Mouse (Mus musculus) intestine, embryonic 15.5 days (tissue): Measurements from ENCODE around the gene Alyref. TPM values are rescaled to one million over a fixed set of nuclear protein-coding genes. Genes with fewer than 3 reads are reported as not detected.
"Not testable (repeated sequence)": the region's sequence is repeated elsewhere in the genome, so short reads cannot be mapped to it uniquely, and the experiment has no call there.

ENCODE experiments used
- ATAC-seq: fragments of 200-750 bp; cut with Nextera tagmentation; 2 replicates; pipeline ENCODE4 v1.8.0; 2017; ENCODE audit warnings: moderate TSS enrichment, moderate library complexity
- H3K27ac ChIP-seq: fragments of 300-500 bp; sonication (generic); 2 replicates; pipeline ENCODE4 v1.5.1; 2015; ENCODE audit warnings: mild to moderate bottlenecking, inconsistent platforms
- H3K27me3 ChIP-seq: fragments of 300-500 bp; sonication (generic); replicated peaks from 2 replicates; pipeline ENCODE4 v1.6.1; 2015; ENCODE audit warnings: inconsistent platforms
- H3K36me3 ChIP-seq: fragments of 300-500 bp; sonication (generic); 2 replicates; pipeline ENCODE4 v1.6.1; 2015; ENCODE audit warnings: inconsistent platforms
- H3K4me1 ChIP-seq: fragments of 300-500 bp; sonication (generic); replicated peaks from 2 replicates; pipeline ENCODE4 v1.6.1; 2015; ENCODE audit warnings: inconsistent platforms
- H3K4me2 ChIP-seq: fragments of 300-500 bp; sonication (generic); replicated peaks from 2 replicates; pipeline ENCODE4 v1.6.1; 2015; ENCODE audit warnings: mild to moderate bottlenecking, inconsistent platforms
- H3K4me3 ChIP-seq: fragments of 300-500 bp; sonication (generic); replicated peaks from 2 replicates; pipeline ENCODE4 v1.5.1; 2015; ENCODE audit warnings: inconsistent platforms
- H3K9ac ChIP-seq: fragments of 300-500 bp; sonication (generic); 2 replicates; pipeline ENCODE4 v1.6.1; 2015; ENCODE audit warnings: inconsistent platforms
- H3K9me3 ChIP-seq: fragments of 300-500 bp; sonication (generic); 2 replicates; pipeline ENCODE4 v1.6.1; 2016; ENCODE audit warnings: inconsistent platforms
- WGBS: fragments of 180-500 bp; shearing (Covaris S2); methylation state at CpG from one replicate; pipeline ENCODE4 v1.1.7; 2015; 5-methylcytosine and 5-hydroxymethylcytosine counted together
- polyA plus RNA-seq: library from polyadenylated mRNA; unstranded; fragments of >200 nt; fragmentation: Nextera tagmentation; extraction: Ambion mirVana; gene quantifications from 2 replicates; pipeline ENCODE4 v1.2.1, GENCODE M21; 2015

The Alyref gene
- polyA plus RNA-seq, 1 experiment from 2014 or later, result 459 TPM

DNA sequence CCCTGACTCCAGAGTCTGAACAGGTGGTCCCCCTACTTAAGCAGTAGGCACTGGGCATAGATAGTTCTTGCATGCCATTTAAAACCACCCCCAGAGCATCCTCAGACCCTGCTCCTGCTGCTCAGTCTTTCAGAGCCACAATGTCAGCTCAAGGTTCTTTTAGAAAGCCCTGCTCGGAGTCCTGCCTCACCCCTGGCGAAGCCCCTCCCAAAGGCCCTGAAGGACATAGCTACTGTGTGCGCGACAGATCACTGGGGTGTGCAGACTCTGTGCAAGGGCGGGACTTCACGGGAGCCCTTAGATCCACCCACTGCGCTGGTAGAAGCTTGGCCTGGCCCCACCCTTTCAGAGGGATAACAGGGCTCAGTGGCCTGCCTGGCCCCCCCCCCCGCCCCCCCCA lies 11.1 kb upstream of the Alyref start:
- H3K4me2 ChIP-seq, result peak overlapping the region; percentile 79
- WGBS, result 35% methylated on average over 8 of the region's 8 CpGs
- H3K36me3 ChIP-seq, result peaks cover 38% of the 10 kb centered on the region
- H3K4me3 ChIP-seq, result peak overlapping the region; percentile 34; the same call in 1 of the 2 replicates
- H3K9me3 ChIP-seq, result no peaks in the 10 kb centered on the region
- H3K27ac ChIP-seq, result no peak overlapping the region
- peak overlapping the region; percentile 54; the same call in 1 of the 2 replicates for H3K9ac ChIP-seq
- no peaks in the 10 kb centered on the region for H3K27me3 ChIP-seq
- peaks cover 24% of the 10 kb centered on the region for H3K4me1 ChIP-seq
- peak; percentile 79 for ATAC-seq

DNA sequence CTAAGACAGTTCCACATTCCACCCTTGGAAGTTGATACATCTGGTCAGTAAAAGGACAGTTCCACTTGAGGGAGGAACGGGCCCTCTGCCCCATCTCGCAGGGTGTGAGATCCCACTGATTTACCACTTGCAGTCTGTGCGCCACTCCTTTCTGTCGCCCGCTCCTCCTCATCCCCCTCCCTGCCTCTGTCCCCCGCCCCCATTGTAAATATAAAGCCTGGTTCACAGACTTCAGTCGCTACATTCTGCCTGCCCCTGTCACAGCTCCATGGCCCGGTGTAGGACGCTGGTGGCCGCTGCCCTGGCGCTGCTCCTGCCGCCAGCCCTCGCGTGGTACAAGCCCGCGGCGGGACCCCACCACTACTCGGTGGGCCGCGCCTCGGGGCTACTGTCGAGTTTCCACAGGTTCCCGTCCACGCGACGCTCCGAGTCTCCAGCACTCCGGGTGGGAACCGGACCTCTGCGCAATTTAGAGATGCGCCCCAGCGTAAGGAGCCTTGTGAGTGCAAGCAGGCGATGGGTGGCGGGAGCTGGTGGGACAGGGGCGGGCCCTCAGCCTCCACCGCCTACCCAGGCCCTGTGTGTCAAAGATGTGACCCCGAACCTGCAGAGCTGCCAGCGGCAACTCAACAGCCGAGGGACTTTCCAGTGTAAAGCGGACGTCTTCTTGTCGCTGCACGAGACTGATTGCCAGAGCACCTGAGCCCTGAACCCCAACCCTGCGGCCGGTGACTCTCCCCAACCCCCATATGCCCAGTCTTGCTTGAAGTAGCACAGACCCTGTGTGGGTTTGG lies 10.3 kb upstream of the Alyref start, which contains the start of gene Npb:
Gene Npb (plus strand): TSS at position 237 of the 794 bp plus-strand sequence.
- ATAC-seq, result peak; percentile 42
- Histone ChIP-seq H3K4me3 (peak within 1 kb of the TSS; percentile 34), H3K4me2 (peak within 1 kb of the TSS; percentile 79), H3K27ac (0 out of 2 replicates have a peak within 1 kb of the TSS, but pooled peaks have one; percentile 22), H3K4me1 (peaks cover 21% of the 10 kb centered on the region), H3K36me3 (peaks cover 33% of the 10 kb centered on the region), H3K9me3 (no peaks in the 10 kb centered on the region), H3K27me3 (no peaks in the 10 kb centered on the region), H3K9ac (peak within 1 kb of the TSS; percentile 54)
- 5% methylated on average over 45 of the region's 45 CpGs for WGBS

DNA sequence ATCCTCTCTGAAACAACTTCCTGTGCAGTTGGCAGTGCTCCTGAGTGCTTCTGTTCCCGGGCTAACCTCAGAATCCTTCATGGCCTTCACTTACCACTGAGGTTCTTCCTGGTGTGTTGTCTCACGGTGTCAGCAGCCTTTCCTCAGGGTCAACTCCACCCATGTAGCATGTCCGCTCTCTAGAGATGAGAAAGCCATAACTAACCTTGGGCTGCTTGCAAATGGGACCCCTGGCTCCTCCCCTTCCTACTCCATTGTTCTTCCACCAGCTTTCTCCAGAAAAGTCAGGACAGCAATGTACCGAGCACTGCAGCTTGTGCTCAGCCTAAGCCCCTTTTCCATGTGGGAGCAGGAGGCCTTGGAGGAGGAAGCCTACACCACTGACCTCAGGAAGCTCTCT lies 8.6 kb upstream of the Alyref start:
- Histone ChIP-seq H3K36me3 (peaks cover 17% of the 10 kb centered on the region), H3K27ac (no peak overlapping the region), H3K9ac (no peak overlapping the region)

DNA sequence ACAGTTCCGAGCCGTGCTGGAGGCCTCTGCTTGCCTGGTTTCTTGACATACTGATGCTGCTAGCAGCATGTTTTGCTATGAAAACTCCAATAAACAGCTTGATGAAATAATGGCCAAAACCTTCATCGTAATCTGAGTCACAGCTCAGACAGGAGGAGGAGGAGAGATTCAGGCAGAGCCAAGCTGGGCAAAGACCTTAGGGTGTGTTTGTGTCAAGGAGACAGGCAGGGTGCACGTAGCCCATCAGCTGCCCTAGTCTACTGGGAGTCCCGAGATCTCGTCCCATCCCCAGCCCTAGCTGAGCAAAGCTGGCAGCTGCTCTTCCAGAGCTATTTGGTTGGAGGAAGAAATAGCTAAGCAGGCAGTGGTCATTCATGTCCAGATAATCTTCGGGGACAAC lies 7.5 kb upstream of the Alyref start:
- no peaks in the 10 kb centered on the region for H3K9me3 ChIP-seq
- no peak overlapping the region for H3K9ac ChIP-seq
- H3K27ac ChIP-seq, result no peak overlapping the region
- H3K4me2 ChIP-seq, result no peak overlapping the region
- no peaks in the 10 kb centered on the region for H3K27me3 ChIP-seq
- peaks cover 15% of the 10 kb centered on the region for H3K36me3 ChIP-seq
- peaks cover 21% of the 10 kb centered on the region for H3K4me1 ChIP-seq
- H3K4me3 ChIP-seq, result no peak overlapping the region
- no peak for ATAC-seq
- 88% methylated on average over 7 of the region's 7 CpGs for WGBS

More for the DNA sequence above, 8.6 kb upstream of the Alyref start:
- WGBS, result 76% methylated on average over 4 of the region's 4 CpGs
- no peak for ATAC-seq
- no peaks in the 10 kb centered on the region for H3K27me3 ChIP-seq
- no peaks in the 10 kb centered on the region for H3K9me3 ChIP-seq
- H3K4me3 ChIP-seq, result no peak overlapping the region
- peaks cover 21% of the 10 kb centered on the region for H3K4me1 ChIP-seq
- no peak overlapping the region for H3K4me2 ChIP-seq

DNA sequence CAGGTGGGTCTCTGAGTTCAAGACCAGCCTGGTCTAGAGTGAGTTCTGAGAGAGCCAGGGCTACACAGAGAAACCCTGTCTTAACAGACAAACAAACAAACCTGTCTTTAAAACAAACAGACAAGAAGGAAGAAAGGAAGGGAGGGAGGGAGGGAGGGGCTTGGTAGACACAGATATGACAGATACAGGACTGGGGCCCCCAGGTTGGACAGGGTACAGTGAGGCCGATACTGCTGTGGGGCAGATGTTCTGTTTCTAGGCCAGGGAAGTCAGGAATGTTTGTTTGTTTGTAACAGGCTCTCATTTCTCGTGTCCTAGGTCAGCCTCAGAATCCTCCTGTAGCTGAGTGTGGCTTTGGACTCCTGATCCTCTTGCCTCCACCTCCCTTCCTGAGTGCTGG lies 5.4 kb upstream of the Alyref start:
- WGBS, result 72% methylated on average over 2 of the region's 2 CpGs
- H3K27me3 ChIP-seq, result no peaks in the 10 kb centered on the region
- no peak overlapping the region for H3K27ac ChIP-seq
- no peaks in the 10 kb centered on the region for H3K9me3 ChIP-seq
- no peak overlapping the region for H3K4me2 ChIP-seq
- peaks cover 20% of the 10 kb centered on the region for H3K4me1 ChIP-seq
- no peak overlapping the region for H3K9ac ChIP-seq
- no peak overlapping the region for H3K4me3 ChIP-seq
- ATAC-seq, result no peak
- H3K36me3 ChIP-seq, result peaks cover 15% of the 10 kb centered on the region; the same call in 1 of the 2 replicates

DNA sequence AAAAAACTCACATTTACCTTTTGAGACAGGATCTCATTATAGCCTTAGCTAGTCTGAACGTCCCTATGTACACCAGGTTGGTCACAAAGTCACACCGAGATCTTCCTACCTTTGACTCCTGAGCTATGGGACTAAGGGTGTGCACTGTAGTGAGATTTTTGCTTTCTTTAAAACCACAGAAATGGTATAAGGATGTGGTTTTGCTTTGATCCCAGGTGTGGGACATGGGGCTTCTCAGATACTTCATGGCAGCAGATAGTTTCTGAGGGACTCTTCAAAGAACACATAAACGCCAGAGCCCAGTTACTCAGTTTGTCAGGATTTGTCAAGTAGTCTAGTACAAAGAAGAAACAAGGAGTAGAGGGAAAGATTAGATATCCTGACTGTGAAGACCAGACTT lies 2.6 kb upstream of the Alyref start:
- Histone ChIP-seq H3K9me3 (no peaks in the 10 kb centered on the region), H3K36me3 (peaks cover 25% of the 10 kb centered on the region), H3K4me3 (no peak overlapping the region), H3K4me1 (peaks cover 19% of the 10 kb centered on the region), H3K9ac (no peak overlapping the region), H3K4me2 (no peak overlapping the region), H3K27ac (no peak overlapping the region), H3K27me3 (no peaks in the 10 kb centered on the region)
- whole genome bisulfite sequencing, result 98% methylated on average over 3 of the region's 3 CpGs
- ATAC-seq, result no peak

DNA sequence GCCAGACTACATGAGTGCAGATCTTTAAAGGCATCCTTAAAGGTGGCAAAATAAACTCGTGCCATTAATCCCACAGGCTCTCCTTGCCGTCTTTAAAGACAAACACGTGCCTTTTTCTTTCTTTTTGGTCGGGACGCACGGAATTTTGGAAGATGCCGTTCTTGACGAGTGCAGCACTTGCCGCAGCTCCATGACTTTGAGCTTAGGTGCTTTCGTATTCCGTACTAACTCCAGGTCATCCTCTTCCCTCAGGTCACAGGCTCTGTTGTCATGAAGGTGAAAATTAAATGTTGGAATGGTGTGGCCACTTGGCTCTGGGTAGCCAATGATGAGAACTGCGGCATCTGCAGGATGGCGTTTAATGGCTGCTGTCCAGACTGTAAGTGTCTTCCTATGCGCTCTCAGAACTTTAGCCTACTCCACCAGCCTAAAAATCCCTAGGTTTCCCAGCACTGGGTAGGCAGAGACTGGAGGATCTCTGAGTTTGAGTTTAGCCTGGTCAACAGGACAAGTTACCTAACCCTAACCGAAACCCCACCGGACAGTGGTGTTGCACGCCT lies 905 bp upstream of the Alyref start:
- peak overlapping the region; percentile 99 for H3K9ac ChIP-seq
- peaks cover 29% of the 10 kb centered on the region for H3K36me3 ChIP-seq
- no peak for ATAC-seq
- peak overlapping the region; percentile 75 for H3K27ac ChIP-seq
- H3K9me3 ChIP-seq, result no peaks in the 10 kb centered on the region
- 45% methylated on average over 17 of the region's 17 CpGs for WGBS
- H3K4me1 ChIP-seq, result peaks cover 19% of the 10 kb centered on the region
- H3K4me2 ChIP-seq, result peak overlapping the region; percentile 82
- H3K4me3 ChIP-seq, result peak overlapping the region; percentile 97
- H3K27me3 ChIP-seq, result no peaks in the 10 kb centered on the region

DNA sequence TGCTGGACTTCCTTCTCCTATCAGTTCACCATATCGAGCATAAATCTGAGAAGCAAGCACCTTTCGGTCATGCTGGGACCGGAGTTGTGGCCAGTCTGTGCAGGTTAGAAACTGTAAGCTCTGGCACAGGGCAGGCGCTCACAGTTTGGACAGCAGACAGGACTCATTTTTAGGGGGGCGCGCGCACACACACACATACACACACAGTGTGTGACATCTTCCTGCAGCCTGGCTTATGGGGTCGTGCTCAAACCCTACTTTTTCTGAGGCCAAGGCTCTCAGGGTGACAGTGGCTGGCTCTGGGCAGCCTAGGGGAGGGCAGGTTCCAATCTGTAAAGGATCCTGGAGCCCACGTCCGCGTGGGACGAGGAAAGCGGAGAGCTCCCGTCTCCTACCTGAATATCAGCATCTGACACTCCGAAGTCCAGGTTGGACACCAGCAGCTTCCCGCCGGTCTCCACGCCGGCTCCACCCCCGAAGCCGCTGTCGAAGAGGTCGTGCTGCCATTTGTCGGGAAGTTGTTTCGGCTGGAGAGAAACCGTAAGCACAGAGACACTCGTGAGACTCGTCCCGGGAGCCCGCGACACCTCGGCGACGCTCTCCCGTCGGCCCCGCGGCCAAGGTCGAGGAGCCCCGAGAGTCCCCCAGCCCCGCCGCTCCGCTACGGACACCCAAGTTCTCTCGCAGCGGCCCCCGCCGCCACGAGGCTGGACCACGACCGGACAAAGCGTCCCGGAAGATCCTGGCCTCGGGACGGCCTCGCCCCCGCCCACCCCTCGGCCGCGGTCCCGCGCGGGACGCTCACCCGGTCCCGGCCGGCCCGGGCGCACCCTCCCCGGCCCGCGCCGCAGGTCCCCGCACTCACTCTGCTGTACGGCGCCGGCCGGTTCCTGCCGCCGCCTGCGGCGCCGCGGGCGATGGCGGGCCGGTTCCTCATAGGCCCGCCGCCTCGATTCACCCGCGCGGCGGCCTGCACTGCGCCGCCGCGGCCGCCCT lies 627 bp downstream of the Alyref start:
- Histone ChIP-seq H3K4me3 (peak overlapping the region; percentile 97), H3K27ac (peak overlapping the region; percentile 92), H3K36me3 (peaks cover 41% of the 10 kb centered on the region), H3K27me3 (no peaks in the 10 kb centered on the region), H3K9ac (peak overlapping the region; percentile 99), H3K9me3 (no peaks in the 10 kb centered on the region), H3K4me1 (peaks cover 19% of the 10 kb centered on the region), H3K4me2 (peak overlapping the region; percentile 92)
- WGBS, result 2% methylated on average over 99 of the region's 99 CpGs
- peak; percentile 53 for ATAC-seq

DNA sequence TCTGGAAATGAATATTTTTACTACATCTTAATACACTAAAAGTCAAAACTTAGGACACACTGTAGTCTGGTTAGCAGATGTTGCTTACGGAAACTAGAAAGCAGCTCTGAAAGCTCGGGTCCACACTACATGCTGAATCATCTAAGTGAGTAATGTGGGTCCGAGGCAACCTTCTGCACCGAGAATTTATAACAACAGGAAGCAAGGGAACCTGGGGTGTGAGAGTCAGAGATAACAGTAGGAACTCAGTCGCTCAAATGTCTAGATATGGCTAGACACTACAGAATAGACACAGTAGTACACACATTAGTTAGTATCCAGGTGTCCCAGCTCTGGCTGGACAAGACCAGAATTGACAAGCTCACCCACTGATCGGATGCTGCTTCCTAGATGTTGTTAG lies 9.6 kb downstream of the Alyref start:
- H3K4me2 ChIP-seq, result no peak overlapping the region
- H3K4me3 ChIP-seq, result no peak overlapping the region
- H3K9ac ChIP-seq, result no peak overlapping the region
- H3K4me1 ChIP-seq, result no peaks in the 10 kb centered on the region
- H3K27me3 ChIP-seq, result no peaks in the 10 kb centered on the region
- peaks cover 37% of the 10 kb centered on the region for H3K36me3 ChIP-seq
- no peak for ATAC-seq
- no peaks in the 10 kb centered on the region for H3K9me3 ChIP-seq
- 87% methylated on average over 6 of the region's 6 CpGs for WGBS
- H3K27ac ChIP-seq, result no peak overlapping the region

DNA sequence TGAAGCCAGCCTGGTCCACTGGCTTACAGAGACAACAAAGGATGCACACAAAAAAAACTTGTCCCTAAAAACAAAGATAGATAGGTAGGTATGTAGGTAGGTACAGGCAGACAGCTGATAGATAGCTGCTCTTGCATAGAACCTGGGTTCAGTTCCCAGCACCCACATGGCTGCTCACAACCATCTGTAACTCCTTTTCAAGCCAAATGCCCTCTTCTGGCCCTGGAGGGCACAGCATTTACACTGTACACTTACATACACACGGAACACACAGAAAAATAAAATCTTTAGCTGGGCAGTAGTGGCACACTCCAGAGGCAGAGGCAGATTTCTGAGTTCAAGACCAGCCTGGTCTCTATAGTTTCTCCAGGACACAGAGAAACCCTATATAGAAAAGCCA lies 14.2 kb downstream of the Alyref start:
- Histone ChIP-seq H3K27me3 (no peaks in the 10 kb centered on the region), H3K9me3 (no peaks in the 10 kb centered on the region), H3K36me3 (peaks cover 24% of the 10 kb centered on the region), H3K27ac (no peak overlapping the region), H3K4me3 (no peak overlapping the region), H3K4me2 (no peak overlapping the region), H3K4me1 (peaks cover 15% of the 10 kb centered on the region), H3K9ac (no peak overlapping the region)
- WGBS, result 100% methylated on average over 1 of the region's 1 CpGs
- ATAC-seq, result no peak

DNA sequence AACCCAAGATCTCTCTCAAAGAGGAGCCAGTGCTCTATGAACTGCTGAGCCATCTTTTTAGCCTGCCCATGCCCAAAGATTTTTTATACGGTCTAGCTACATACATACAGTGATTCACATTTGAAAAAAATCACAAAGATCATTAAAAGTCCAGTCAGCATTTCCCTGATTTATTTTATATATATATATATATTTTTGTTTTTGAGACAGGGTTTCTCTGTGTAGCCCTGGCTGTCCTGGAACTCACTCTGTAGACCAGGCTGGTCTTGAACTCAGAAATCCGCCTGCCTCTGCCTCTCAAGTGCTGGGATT lies 15.2 kb downstream of the Alyref start:
- H3K9me3 ChIP-seq, ATAC-seq, H3K9ac ChIP-seq, H3K27ac ChIP-seq, H3K4me3 ChIP-seq, H3K27me3 ChIP-seq, H3K4me2 ChIP-seq: not testable (repeated sequence)
- H3K4me1 ChIP-seq, result peaks cover 25% of the 10 kb centered on the region
- 96% methylated on average over 2 of the region's 2 CpGs for WGBS
- H3K36me3 ChIP-seq, result peaks cover 28% of the 10 kb centered on the region
